Mouse (Mus musculus) CH12.LX (cell line): ENCODE measurements around the gene Ntm. TPM values are rescaled to one million over a fixed set of nuclear protein-coding genes. Genes with fewer than 3 reads are reported as not detected.

Experiments
- DNase-seq: peaks from one replicate; pipeline ENCODE4 v3.0.0-alpha.2; 2013; ENCODE audit errors: extremely low read depth
- H3K27ac ChIP-seq: 2 replicates; pipeline ENCODE4 v1.5.1; 2012; ENCODE audit warnings: low read depth, mild to moderate bottlenecking, control low read depth, moderate library complexity; ENCODE audit not compliant: insufficient read depth
- H3K27me3 ChIP-seq: replicated peaks from 2 replicates; pipeline ENCODE3; 2012; ENCODE audit warnings: inconsistent platforms
- H3K36me3 ChIP-seq, 2 experiments: replicated peaks in 1 of 2; 2 replicates each; pipeline versions ENCODE3 to v1.6.1; 2012; ENCODE audit warnings: inconsistent platforms in 1 of 2, low read length in 1 of 2, mild to moderate bottlenecking in 1 of 2, mixed read lengths in 1 of 2, moderate library complexity in 1 of 2; ENCODE audit not compliant: control insufficient read depth in 1 of 2, insufficient read depth in 1 of 2
- H3K4me1 ChIP-seq, 2 experiments: 2 replicates each; pipeline ENCODE4 v1.6.1; 2012; ENCODE audit warnings: inconsistent platforms in 1 of 2, moderate library complexity in 1 of 2; ENCODE audit not compliant: insufficient read depth in 2 of 2, control insufficient read depth in 1 of 2
- H3K4me2 ChIP-seq: 2 replicates; pipeline ENCODE4 v1.6.1; 2012; ENCODE audit warnings: low read depth, mild to moderate bottlenecking, control low read depth; ENCODE audit not compliant: poor library complexity, insufficient read depth, severe bottlenecking
- H3K4me3 ChIP-seq, 3 experiments: fragments of 150-350 bp in 1 of 3; sonication (generic) in 1 of 3; replicated peaks in 1 of 3; 2 replicates each; pipeline versions ENCODE3 to v1.5.1; 2011 to 2012; ENCODE audit warnings: low read depth in 2 of 3, low read length in 2 of 3, mild to moderate bottlenecking in 2 of 3, moderate library complexity in 2 of 3, control low read depth in 1 of 3, improper control_type of control experiment in 1 of 3, inconsistent platforms in 1 of 3, mixed read lengths in 1 of 3; ENCODE audit not compliant: poor library complexity in 1 of 3
- H3K79me2 ChIP-seq: replicated peaks from 2 replicates; pipeline ENCODE4 v1.6.1; 2012; ENCODE audit warnings: mild to moderate bottlenecking, moderate library complexity; ENCODE audit not compliant: control insufficient read depth, poor library complexity, insufficient read depth, severe bottlenecking; ENCODE audit errors: extremely low read depth
- H3K9ac ChIP-seq: 2 replicates; pipeline ENCODE4 v1.6.1; 2012; ENCODE audit warnings: low read depth, mild to moderate bottlenecking, control low read depth, moderate library complexity; ENCODE audit not compliant: insufficient read depth
- H3K9me3 ChIP-seq: replicated peaks from 2 replicates; pipeline ENCODE3; 2012; ENCODE audit warnings: low read length, inconsistent platforms, mixed read lengths
- CHD1 ChIP-seq: IDR thresholded peaks from 2 replicates; pipeline ENCODE4 v1.6.1; 2012; ENCODE audit warnings: low read depth, low read length, improper control_type of control experiment, inconsistent platforms
- ELF1 ChIP-seq: IDR thresholded peaks from 2 replicates; pipeline ENCODE4 v1.6.1; 2014; ENCODE audit warnings: low read depth, mild to moderate bottlenecking, inconsistent platforms, low read length, improper control_type of control experiment
- HCFC1 ChIP-seq: IDR thresholded peaks from 2 replicates; pipeline ENCODE4 v1.6.1; 2012; ENCODE audit warnings: low read depth, mild to moderate bottlenecking, inconsistent platforms, low read length, improper control_type of control experiment
- IRF4 ChIP-seq: IDR thresholded peaks from 2 replicates; pipeline ENCODE4 v1.6.1; 2014; ENCODE audit warnings: low read depth, mild to moderate bottlenecking, inconsistent platforms, low read length, improper control_type of control experiment
- JUND ChIP-seq: conservative IDR thresholded peaks from 2 replicates; pipeline ENCODE4 v1.6.1; 2011; ENCODE audit warnings: low read depth, low read length, improper control_type of control experiment
- KAT2A ChIP-seq: IDR thresholded peaks from 2 replicates; pipeline ENCODE4 v1.6.1; 2012; ENCODE audit warnings: low read length, improper control_type of control experiment, inconsistent platforms; ENCODE audit not compliant: insufficient replicate concordance
- MAFK ChIP-seq: IDR thresholded peaks from 2 replicates; pipeline ENCODE4 v1.6.1; 2011; ENCODE audit warnings: low read length, improper control_type of control experiment; ENCODE audit not compliant: insufficient replicate concordance
- MEF2A ChIP-seq: IDR thresholded peaks from 2 replicates; pipeline ENCODE4 v1.6.1; 2014; ENCODE audit warnings: low read depth, mild to moderate bottlenecking, inconsistent platforms, low read length, improper control_type of control experiment, borderline replicate concordance
- NRF1 ChIP-seq: IDR thresholded peaks from 2 replicates; pipeline ENCODE4 v1.6.1; 2014; ENCODE audit warnings: low read depth, mild to moderate bottlenecking, inconsistent platforms, low read length, improper control_type of control experiment, moderate library complexity
- PAX5 ChIP-seq: IDR thresholded peaks from 2 replicates; pipeline ENCODE4 v1.6.1; 2012; ENCODE audit warnings: low read length, inconsistent platforms, mixed read lengths
- RCOR1 ChIP-seq: conservative IDR thresholded peaks from 2 replicates; pipeline ENCODE4 v1.6.1; 2012; ENCODE audit warnings: low read depth, mild to moderate bottlenecking, inconsistent platforms, low read length, improper control_type of control experiment
- TBP ChIP-seq: conservative IDR thresholded peaks from 2 replicates; pipeline ENCODE4 v1.6.1; 2011; ENCODE audit warnings: low read depth, low read length, improper control_type of control experiment
- TCF12 ChIP-seq: IDR thresholded peaks from 2 replicates; pipeline ENCODE4 v1.6.1; 2014; ENCODE audit warnings: low read depth, mild to moderate bottlenecking, inconsistent platforms, low read length, improper control_type of control experiment
- USF2 ChIP-seq: conservative IDR thresholded peaks from 2 replicates; pipeline ENCODE4 v1.6.1; 2011; ENCODE audit warnings: low read depth, low read length, improper control_type of control experiment
- ZC3H11A ChIP-seq: IDR thresholded peaks from 2 replicates; pipeline ENCODE4 v1.6.1; 2012; ENCODE audit warnings: low read depth, mild to moderate bottlenecking, inconsistent platforms, low read length, improper control_type of control experiment
- ZKSCAN1 ChIP-seq: IDR thresholded peaks from 2 replicates; pipeline ENCODE4 v1.6.1; 2012; ENCODE audit warnings: low read depth, inconsistent platforms, low read length, improper control_type of control experiment, borderline replicate concordance
- dilution Hi-C: fragments of 300-500 bp; cut with MboI; formaldehyde crosslinking; loops from 2 replicates; pipeline ENCODE4 v1.14.3; 2020; ENCODE audit warnings: low sequenced_read_pairs; ENCODE audit not compliant: extremely low pct_unique_long_range_greater_than_20kb, extremely low pct_ligation_motif_present
- in situ Hi-C: fragments of 300-500 bp; cut with MboI; formaldehyde crosslinking; loops from 3 replicates; pipeline ENCODE4 v1.14.3; 2019; ENCODE audit warnings: low sequenced_read_pairs, low pct_ligation_motif_present, low pct_unique_long_range_greater_than_20kb, mixed read lengths
- polyA plus RNA-seq: library from polyadenylated mRNA; unstranded; fragments of >175 nt; gene quantifications from 2 replicates; pipeline ENCODE4 v1.2.1, GENCODE M21; 2012; ENCODE audit warnings: low read depth; ENCODE audit not compliant: insufficient read length
- total RNA-seq, 2 experiments: library from RNA; depleted of rRNA; stranded (reverse); fragments of 300-350 nt in 1 of 2; fragments of >200 nt in 1 of 2; gene quantifications; 2 replicates each; pipeline ENCODE4 v1.2.3; 2012 to 2014

Gene Ntm
- total and polyA plus RNA-seq, 3 experiments, result not detected

DNA sequence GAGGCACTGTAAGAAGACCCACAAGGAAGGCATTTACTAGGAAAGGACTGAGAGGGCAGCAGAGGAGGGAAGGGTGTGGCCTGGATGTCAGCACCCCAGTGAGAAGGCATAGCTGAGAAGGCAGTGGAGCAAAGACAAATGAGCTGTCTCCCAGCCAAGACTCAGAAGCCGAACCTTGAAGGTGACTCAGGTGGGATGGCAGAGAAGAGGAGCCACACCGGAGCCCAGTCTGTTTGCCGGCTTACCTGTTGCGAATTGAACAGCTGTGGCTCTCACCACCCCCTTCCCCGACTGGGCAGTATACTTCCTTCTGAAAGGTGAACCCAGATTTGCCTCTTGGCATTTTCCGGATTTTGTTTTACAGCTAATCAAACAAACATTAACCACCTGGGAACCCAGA is 902.6 kb downstream of the Ntm start:
- TF ChIP-seq TCF12 (no peak), ZKSCAN1 (no peak), CHD1 (no peak), HCFC1 (no peak), ELF1 (no peak), KAT2A (no peak), MAFK (no peak), TBP (no peak), NRF1 (no peak), MEF2A (no peak)
- dilution Hi-C loops, result no loop called here
- in situ Hi-C loops, result no loop called here

GRCm38 (mm10) chr9:29058811-29059210 is 904.1 kb downstream of the Ntm start:
- TF ChIP-seq MEF2A, result no peak
- TF ChIP-seq RCOR1, result no peak
- TF ChIP-seq, all 38 proteins: peak for 0
- no peaks in the 10 kb centered on the region for H3K4me1 ChIP-seq
- in situ Hi-C loops (no loop called here), dilution Hi-C loops (no loop called here)
- peaks cover 81% of the 10 kb centered on the region for H3K9me3 ChIP-seq
- H3K4me3 ChIP-seq, result no peak overlapping the region
- H3K9ac ChIP-seq, result no peak overlapping the region
- no peak overlapping the region for H3K4me2 ChIP-seq
- H3K27me3 ChIP-seq, result no peaks in the 10 kb centered on the region
- DNase-seq, result no peak
- no peaks in the 10 kb centered on the region for H3K36me3 ChIP-seq
- no peak overlapping the region for H3K27ac ChIP-seq
- no peaks in the 10 kb centered on the region for H3K79me2 ChIP-seq

More for the DNA sequence above, 902.6 kb downstream of the Ntm start:
- Histone ChIP-seq H3K4me2 (no peak overlapping the region), H3K9ac (no peak overlapping the region), H3K36me3 (no peaks in the 10 kb centered on the region), H3K27me3 (no peaks in the 10 kb centered on the region), H3K4me3 (no peak overlapping the region), H3K79me2 (no peaks in the 10 kb centered on the region), H3K27ac (no peak overlapping the region), H3K9me3 (peaks cover 72% of the 10 kb centered on the region), H3K4me1 (no peaks in the 10 kb centered on the region)
- DNase-seq, result no peak

- peaks cover 83% of the 10 kb centered on the region for H3K9me3 ChIP-seq
- no peak overlapping the region for H3K9ac ChIP-seq
- in situ Hi-C loops, result no loop called here
- no peak for DNase-seq
- H3K4me1 ChIP-seq, result no peaks in the 10 kb centered on the region
- no peaks in the 10 kb centered on the region for H3K79me2 ChIP-seq
- no peak overlapping the region for H3K4me2 ChIP-seq
- H3K36me3 ChIP-seq, result no peaks in the 10 kb centered on the region
- TF ChIP-seq CHD1 (no peak), PAX5 (no peak), ZC3H11A (no peak), USF2 (no peak), KAT2A (no peak), IRF4 (no peak), HCFC1 (no peak), ELF1 (no peak), JUND (no peak)
- H3K27ac ChIP-seq, result no peak overlapping the region
- no peak overlapping the region for H3K4me3 ChIP-seq
- dilution Hi-C loops, result no loop called here
- H3K27me3 ChIP-seq, result no peaks in the 10 kb centered on the region
Observed at GRCm38 (mm10) chr9:29055637-29056036, 907.3 kb downstream of the Ntm start.
